Mouse (Mus musculus) cortical plate, adult 2 months (tissue): ENCODE results near the gene Gipc1.

ENCODE experiments used
- CTCF ChIP-seq: fragments of 200-500 bp; IDR thresholded peaks from 2 replicates; pipeline ENCODE4 v1.5.1; 2011; ENCODE audit warnings: mild to moderate bottlenecking, control low read depth, low read length; ENCODE audit not compliant: insufficient read depth; ENCODE audit errors: extremely low read depth
- POLR2A ChIP-seq: fragments of 200-500 bp; IDR thresholded peaks from 2 replicates; pipeline ENCODE4 v1.6.1; 2011; ENCODE audit warnings: mild to moderate bottlenecking, low read length, control low read depth; ENCODE audit not compliant: insufficient read depth; ENCODE audit errors: extremely low read depth

- TF ChIP-seq CTCF (no peak), POLR2A (no peak)
Observed at GRCm38 (mm10) chr8:83674497-83674896, 22.0 kb downstream of the Gipc1 start.
